Mouse (Mus musculus) mature B cell (primary cell): ENCODE results near the gene 9130230L23Rik.

ENCODE experiments used
- in situ Hi-C: fragments of 300-500 bp; cut with MboI; formaldehyde crosslinking; loops from 2 replicates; pipeline ENCODE4 v1.14.3; 2019

The 9130230L23Rik gene

DNA sequence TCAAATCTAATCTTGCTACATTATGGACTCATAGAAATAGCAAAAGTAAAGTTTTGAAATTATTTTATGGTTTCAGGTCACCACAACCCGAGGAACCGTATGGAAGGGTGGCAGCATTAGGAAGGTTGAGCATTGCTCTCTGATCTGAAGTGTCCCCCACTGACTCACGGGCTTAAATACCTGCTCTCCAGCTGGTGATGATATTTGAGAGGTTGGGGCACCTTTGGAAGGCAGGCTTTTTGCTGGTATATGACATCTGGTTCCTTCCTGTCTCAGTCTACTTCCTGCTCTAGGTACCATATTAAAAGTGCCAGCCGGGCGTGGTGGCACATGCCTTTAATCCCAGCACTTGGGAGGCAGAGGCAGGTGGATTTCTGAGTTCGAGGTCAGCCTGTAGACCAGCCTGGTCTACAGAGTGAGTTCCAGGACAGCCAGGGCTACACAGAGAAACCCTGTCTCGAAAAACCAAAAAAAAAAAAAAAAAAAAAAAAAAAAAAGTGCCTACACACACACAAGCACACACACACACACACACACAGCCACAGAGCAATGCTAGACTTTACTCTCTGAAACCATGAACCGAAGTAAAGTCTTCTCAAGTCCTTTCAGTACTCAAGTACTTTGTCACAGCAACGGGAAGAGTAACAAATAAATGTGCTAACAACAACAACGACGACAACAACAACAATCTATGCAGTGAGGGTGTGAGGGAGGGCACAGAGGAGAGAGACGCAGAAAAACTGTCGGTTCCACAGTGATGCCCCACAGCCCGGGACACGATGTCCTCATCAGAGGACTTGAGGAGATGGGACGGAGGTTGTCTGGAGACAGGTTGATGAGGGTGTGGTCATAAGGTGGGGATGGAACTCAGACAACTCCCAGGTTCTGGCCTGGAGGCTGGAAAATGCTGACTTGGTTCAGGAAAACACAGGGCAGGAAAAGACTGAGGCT, 49.7 kb downstream of the 9130230L23Rik start:
- in situ Hi-C loops, result no loop called here

GRCm38 (mm10) chr5:65951513-65951909, 52.6 kb downstream of the 9130230L23Rik start:
- in situ Hi-C loops, result no loop called here

DNA sequence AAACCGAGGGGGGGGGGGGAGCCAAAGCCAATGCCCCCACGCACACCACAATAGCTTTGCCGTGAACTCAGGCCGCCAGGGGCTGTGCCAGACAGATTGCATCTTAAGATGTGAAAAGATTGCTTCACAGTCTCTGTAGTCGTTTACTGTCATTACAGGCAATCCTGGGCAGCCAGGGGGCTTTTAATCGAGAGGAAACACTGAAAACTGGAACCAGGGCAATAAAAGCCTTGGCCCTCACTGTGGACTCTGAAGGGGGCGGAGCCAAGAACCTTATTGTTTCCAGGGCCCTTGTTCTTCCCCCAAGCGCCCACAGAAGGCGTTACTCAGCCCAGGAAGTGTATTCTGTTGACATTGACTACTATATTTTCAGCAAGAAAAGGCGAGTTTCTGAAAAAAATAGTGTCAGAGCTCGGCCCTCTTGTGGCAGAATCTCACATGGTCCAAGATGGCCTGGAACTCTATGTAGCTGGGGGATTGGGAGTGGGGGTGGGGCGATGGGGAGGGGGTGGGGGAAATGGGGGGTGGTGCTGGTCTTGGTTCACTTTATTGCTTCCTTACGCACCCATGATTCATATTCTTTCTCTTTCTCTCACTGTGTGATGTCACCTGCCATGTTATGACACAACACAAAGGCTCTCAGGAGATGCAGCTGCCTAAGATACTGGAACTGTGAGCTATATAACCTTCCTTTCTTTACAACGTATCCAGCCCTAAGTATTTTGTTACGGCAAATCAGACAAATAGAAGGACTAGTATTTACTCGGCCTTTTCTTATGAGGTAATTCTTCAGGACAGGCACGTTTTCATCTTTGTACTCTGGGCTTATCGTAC, 53.2 kb downstream of the 9130230L23Rik start:
- in situ Hi-C loops, result no loop called here

DNA sequence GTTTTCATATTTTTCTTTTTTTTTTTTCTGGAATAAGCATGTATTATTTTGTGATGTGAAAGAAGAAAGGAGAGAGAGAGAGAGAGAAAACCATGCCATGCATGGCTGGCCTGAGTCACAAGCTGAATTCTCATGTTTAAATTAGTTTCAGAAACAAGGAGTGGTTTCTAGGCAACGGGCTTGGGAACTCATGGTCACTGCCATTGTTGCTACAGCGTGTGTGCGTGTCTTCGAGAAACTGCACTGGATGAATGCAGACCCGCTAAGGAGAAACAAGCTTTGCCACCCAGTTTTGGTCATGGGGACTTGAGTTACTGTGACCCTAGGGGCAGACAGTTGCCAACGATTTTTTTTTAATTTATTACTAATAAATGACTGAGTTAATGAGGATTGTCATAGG, 53.8 kb downstream of the 9130230L23Rik start:
- in situ Hi-C loops, result no loop called here

DNA sequence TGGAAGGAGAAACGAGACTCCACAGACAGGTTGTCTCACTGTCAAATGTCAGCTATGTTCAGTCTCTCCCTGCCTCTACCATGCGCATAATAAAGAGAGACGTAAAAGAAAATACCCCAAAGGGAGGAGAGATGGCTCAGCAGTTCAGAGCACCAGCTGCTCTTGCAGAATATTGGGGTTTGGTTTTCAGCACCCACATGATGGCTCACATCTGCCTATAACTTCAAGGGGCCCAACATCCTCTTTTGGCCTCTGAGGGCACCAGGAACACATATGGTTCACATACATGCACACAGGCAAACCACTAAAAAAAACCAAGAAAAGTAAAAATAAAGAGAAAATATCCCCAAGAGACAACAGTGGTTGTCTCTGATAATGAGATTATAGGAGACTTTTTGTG, 54.3 kb downstream of the 9130230L23Rik start:
- in situ Hi-C loops, result loop anchor here (10.0 kb wide), 1 partner anchor 115 kb away; no protein-coding TSS in a partner anchor

- in situ Hi-C loops, result loop anchor here (10.0 kb wide), 1 partner anchor 106 kb away; no protein-coding TSS in a partner anchor
Observed at GRCm38 (mm10) chr5:65941145-65941544, 62.9 kb downstream of the 9130230L23Rik start.

GRCm38 (mm10) chr5:65937998-65938715, 65.9 kb downstream of the 9130230L23Rik start:
- in situ Hi-C loops, result no loop called here

DNA sequence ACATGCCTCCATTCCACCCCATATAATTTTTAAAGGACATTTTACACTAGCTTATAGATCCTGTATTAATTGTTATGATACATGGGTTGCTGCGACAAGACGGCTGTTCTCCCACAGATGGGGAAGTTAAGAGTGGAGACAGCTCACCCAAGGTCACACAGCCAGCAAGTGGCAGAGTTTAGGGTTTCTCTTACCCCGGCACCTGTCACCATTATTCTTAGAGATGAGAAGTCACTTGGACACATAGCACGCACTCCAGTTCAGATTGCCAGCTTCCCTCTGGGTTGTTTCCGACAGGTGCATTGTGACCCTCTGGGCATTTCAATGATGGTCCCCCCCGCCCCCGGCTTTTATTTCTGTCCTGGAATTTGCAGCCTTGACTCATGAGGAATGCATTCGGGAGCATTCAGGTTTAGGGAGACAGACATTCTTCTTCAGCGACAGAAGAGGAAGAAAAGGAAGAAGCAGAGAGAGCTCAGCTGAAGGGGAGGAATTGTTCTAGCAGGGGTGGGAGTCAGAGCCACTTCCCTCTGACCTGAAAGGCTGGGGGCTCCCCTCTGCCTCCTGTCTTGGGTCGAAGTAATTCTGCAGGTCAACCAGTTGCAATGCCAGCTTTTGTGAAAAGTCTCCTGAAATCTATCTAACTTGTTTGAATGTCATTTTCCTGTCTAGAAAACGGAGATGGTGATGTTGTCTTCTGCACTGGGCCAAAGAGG, 66.9 kb downstream of the 9130230L23Rik start:
- in situ Hi-C loops, result no loop called here

GRCm38 (mm10) chr5:65934783-65935182, 69.3 kb downstream of the 9130230L23Rik start, which contains the start of gene Chrna9:
Gene Chrna9 (plus strand): TSS chr5:65934921.
- in situ Hi-C loops, result loop anchor here (5.0 kb wide), 1 partner anchor 47 kb away; no protein-coding TSS in a partner anchor

- in situ Hi-C loops, result loop anchor here (5.0 kb wide), 1 partner anchor 46 kb away; no protein-coding TSS in a partner anchor
Observed at GRCm38 (mm10) chr5:65933764-65934163, 70.3 kb downstream of the 9130230L23Rik start.

DNA sequence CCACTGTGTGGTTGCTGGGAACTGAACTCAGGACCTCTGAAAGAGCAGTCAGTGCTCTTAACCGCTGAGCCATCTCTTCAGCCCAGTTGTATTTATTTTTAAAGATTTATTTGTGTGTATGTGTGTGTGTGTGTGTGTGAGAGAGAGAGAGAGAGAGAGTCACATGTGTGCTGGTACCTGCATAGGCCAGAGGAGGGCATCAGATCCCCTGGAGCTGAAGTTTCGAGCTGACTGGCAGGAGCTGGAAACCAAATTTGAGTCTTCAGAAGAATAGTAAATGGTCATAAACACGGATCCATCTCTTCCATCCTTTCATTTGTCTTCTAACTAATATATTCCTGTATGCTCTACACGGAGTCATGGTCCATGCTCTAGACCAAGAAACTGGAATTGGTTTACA, 70.8 kb downstream of the 9130230L23Rik start:
- in situ Hi-C loops, result loop anchor here (5.0 kb wide), 1 partner anchor 46 kb away; no protein-coding TSS in a partner anchor

GRCm38 (mm10) chr5:65930171-65930570, 73.9 kb downstream of the 9130230L23Rik start:
- in situ Hi-C loops, result loop anchor here (5.0 kb wide), 1 partner anchor 43 kb away; no protein-coding TSS in a partner anchor
